Mouse (Mus musculus) right cerebral cortex, postnatal 10 days (tissue): ENCODE data around the gene Hspb9.
A peak's percentile ranks its signal among the peaks of the same experiment; 100 is the strongest.

Experiments used
- DNase-seq, 2 experiments: peaks; one replicate each; pipeline ENCODE4 v3.0.0; 2021; ENCODE audit warnings: low spot score in 2 of 2

Gene Hspb9

DNA sequence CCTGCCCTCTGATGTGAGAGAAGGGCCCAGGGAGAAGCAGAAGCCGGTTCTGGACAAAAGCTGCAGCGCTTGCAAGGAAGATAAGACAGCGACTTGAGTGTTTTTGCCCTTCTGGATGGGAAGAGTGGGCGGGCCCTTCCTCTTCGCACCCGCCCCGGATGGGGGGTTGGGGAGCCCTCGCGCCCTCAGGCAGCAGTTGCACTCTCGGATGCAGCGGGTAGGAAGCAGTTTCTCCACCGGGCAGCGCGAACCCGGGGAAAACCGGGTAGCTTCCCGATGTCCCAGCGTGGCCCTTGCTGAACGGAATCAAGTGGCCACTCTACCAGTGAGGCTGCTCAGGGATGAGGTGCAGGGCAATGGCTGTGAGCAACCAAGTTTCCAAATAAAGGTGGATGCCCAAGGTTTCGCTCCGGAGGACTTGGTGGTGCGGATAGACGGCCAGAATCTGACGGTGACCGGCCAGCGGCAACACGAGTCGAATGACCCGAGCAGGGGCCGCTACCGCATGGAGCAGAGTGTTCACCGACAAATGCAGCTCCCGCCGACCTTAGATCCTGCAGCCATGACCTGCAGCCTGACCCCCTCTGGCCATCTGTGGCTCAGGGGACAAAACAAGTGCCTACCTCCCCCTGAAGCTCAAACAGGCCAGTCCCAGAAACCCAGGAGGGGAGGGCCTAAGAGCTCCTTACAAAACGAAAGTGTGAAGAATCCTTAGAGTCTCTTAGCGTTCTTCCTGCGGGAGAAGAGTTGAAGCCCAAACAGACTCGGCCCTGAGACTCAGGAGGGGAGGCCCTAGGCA lies at the start of gene Hspb9:
Hspb9 (plus strand) TSS at position 116 of the 799 bp plus-strand sequence.
- peak; percentile 75 to 77 for DNase-seq

DNA sequence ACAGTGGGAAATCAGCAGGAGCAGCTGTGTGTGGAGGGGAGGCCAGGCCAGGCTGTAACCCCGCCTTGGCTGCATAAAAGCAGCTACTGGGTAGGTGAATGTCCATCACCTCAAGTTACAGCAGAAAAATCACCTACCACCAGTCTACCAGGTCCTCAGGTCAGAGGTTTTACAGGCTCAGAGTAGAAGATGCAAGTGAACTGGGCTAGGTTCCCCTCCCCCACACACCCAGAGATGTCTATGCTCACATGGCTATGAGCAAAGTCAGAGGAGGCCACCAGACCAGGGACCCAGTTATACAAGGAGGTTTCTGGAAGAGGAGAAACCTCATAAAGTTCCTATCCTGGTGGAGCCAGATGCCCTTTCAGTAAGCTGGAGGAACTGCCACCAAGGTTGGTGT lies 42.6 kb upstream of the Hspb9 start:
- no peak for DNase-seq

DNA sequence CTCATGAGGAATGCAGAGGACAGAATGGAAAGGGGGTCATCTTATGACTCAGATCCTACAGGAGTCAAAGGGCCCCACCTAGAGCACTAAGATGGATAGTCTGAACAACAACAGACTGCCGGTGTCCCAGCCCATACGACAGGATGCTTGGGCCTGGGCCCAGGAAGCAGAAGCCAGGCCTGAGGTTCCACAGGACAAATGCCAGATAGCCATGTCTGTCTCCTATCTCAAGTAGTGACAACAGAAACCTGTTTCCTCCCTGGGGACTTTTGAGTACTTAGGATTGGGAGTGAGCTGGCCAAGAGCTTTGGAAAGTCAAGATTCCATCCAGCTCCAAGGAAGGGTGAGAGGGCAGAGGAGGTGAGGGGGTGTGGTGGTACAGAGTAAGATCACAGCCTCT lies 41.7 kb upstream of the Hspb9 start:
- no peak for DNase-seq

DNA sequence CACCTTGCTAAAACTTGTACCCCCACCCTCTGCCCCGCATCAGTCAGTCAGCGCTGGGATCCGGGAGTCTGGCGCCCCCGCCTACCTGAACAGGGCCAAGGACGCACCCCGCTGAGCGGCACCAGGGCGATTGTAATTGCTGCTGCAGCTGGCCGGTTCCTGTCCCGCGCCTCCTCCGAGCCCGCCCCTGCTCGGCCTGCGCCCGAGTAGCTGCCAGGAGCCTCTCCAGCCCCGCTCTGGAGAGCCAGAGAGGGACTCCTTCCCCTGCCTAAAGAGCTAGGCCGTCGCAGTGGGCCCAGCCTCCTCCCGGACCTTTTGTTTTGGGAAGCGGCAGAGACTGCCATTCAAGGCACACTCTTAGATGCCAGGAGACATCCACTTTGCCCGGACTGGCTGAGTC lies 40.5 kb upstream of the Hspb9 start:
- DNase-seq, result peak in 1 of 2 experiments; percentile 48

- DNase-seq, result no peak
Measured at GRCm38 (mm10) chr11:100677810-100678209, 35.8 kb upstream of the Hspb9 start.

GRCm38 (mm10) chr11:100681826-100682225 lies 31.8 kb upstream of the Hspb9 start:
- DNase-seq, result no peak

DNA sequence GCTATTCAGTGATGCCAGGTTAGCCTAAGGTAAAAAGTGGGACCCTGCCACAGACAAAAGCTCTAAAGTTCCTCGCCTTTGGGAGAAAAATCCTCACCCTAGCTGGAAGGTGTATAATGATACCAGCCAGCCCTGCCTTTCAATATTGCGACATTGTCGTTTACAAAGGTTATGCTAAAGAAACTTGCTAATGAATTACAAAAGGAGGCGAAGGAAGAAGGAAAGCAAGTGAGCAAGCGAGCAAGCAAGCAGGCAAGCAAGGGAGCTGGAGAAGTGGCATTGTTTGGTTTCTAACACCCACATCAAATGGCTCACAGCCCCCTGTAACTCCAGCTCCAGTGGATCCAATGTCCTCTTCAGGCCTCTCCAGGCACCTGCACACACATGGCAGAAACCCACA lies 31.1 kb upstream of the Hspb9 start:
- no peak for DNase-seq

DNA sequence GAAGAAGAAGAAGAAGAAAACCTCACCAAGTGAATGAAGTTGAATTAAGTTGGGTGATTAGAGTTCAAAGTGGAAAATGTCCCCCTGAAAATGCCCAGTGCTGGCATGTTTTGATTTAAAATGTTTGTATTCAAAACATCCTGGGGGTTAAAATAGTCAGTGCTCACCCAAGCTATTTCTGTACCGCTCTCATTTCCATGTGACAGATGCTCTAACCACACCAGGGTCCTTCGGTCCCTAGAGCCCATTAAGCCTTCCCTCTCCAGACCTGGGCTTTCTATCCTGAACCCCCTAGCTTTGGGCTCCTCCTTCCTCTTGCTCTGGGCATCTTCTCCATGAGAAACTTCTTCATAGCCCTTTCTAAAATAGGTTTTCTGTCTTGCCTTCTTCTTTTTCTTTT lies 29.6 kb upstream of the Hspb9 start:
- no peak for DNase-seq

DNA sequence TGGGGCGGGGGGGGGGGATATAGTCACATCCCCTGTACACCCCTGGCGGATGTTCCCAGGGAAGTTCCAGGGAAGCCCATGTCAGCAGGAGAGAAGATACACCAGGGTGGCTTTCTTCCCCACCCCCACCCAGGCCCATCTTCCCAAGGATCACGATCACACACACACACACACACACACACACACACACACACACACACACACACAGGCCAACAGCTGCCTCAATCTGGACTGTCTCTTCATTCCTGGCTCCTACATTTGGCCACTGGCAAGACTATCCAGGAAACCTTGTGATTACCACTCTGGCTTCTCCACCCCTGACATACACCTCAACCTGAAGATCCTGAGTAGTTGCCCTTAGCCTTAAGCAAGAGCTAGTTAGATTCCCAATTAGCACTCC lies 28.3 kb upstream of the Hspb9 start:
- no peak for DNase-seq

DNA sequence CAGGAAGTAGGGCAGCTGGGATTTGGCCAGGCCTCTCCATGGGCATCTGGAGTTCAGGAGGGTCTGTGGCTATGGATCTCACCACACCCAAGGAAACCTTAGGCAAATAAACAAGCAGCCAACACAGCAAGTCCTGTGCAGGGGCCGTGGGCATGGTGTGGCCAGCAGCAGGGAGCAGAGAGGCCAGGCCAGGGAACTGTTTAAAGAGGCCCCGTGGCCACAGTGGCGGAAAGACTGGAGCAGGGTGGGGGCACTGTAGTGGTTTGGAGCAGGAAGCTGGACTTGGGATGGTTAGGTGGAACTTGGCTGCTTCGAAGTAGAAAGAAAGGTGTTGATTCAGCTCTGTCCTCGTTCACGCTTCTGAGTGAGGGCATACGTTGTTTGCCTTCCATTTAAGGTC lies 26.4 kb upstream of the Hspb9 start:
- DNase-seq, result no peak

- no peak for DNase-seq
Measured at GRCm38 (mm10) chr11:100688443-100688842, 25.2 kb upstream of the Hspb9 start.

- no peak for DNase-seq
Measured at GRCm38 (mm10) chr11:100690389-100690788, 23.3 kb upstream of the Hspb9 start.

DNA sequence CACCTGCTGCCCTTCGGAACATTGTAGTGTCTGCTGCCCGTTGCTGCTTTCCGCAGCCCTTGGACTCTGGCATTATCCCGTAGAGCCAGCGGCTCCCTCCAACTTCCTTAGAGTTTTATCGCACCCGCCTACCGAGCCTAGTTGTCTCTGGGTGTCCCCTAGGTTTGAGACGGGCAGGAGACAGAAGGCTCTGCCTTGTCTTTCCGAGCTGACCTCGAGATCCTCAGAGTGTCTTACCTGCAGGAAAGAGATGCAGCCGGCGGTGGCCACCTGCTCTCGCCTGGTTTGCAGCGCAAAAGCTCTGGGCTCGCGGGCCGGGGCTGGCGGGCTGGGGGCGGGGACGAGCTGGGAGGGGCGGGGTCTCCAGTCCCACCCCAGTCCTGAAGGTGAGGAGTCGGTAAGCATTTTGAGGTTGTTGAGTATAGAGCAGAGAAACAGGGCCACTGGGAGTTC lies 21.5 kb upstream of the Hspb9 start, which contains the start of gene Zfp385c:
Zfp385c (minus strand) TSS at position 292 of the 453 bp plus-strand sequence.
- no peak for DNase-seq

DNA sequence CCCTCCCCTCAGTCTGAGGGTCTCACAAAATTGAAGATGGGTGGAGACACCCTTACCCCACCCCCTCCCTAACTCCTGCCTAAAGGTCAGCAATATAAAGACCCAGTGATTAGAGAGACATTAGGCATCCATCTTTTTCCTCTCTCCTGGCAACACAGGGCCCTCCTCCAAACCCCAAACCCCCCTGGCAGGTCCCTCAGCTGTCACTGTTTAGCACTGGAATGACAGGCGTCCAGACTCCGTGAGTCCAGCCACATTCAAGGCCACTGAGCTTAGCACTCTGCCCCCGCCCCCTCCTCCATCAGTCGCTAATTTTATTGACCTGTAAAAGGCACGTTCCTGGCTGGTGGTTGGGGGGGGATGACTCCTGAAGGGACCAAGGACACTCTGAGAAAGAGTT lies 20.5 kb upstream of the Hspb9 start:
- no peak for DNase-seq

DNA sequence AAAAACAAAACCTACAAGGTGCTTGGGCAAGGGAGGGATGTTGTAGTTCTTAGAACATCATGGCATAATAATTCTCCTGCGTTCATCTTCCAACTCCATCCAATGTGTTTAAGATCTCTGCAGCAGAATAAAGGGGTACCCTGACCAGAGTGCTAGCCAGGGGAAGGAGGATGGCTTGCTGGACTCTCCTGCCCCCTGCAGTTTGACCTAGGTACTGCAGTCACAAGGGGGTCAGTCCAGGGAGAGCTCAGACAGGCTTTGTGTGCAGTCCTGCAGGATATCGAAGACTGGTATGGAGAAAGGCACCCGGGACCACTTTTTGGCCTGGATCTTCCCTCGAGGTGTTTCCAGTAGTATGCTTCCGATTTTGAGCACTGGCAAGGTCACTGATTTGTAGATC lies 18.7 kb upstream of the Hspb9 start:
- DNase-seq, result peak in 1 of 2 experiments; percentile 78

DNA sequence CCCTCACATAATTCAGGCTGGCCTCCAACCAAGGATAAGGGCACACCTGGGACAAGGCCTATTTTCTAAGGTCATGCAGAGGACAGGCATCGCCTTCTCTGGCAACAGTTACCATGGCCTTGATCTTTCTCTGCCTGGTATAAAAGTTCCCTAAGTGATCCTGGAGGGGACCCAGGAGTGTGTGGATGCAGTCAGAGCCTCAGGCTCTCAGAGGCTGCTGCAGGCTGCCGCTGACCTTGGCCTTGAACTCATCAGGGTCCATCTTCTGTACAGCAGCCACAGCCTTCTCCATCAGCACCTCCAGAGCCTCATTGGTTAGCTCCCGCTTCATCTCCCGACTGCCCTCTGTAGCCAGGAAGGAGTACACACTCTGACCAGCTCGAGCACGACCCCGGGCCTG lies 15.7 kb upstream of the Hspb9 start:
- no peak for DNase-seq

- DNase-seq, result no peak
Measured at GRCm38 (mm10) chr11:100700710-100701109, 12.9 kb upstream of the Hspb9 start.

DNA sequence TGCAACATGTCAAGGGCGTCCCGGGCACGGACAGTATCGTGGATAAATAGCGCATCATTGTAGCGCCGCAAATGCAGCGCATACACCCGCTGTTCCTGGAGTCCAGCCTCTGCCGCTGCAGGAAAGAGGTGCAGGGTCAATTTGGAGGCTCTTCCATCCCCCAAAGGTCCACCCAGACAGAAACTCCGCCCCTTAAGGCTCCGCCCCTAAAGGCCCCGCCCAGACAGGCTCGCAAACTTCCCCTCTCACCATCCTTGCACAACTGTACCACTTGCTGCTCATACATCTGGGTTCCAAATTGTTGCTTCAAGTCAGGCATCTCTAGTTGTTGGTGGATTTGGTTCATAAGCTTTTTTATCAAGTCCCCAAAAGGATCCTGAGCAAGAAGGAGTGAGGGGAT lies 12.3 kb upstream of the Hspb9 start:
- DNase-seq, result peak in 1 of 2 experiments; percentile 30

GRCm38 (mm10) chr11:100702081-100702851 lies 11.4 kb upstream of the Hspb9 start:
- DNase-seq, result peak; percentile 75 to 81

DNA sequence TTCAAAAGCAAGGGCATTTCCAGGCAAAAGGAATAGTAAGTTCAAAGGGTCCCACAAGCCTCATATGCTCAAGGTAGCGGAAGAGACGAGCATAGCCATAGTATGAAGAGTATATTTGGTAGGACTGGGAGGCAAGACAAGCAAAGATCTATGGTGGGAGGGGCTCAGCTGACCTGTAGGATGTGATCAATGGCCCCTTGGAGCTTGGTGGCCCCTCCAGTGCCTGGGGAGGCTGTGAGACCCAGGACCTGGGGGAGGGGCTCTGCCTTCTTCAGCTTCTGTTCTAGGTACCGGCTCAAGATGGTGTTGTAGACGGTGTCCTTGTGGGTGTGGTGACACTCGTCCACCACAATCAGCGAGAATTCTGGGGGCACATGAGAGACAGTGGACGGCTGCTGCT lies 10.7 kb upstream of the Hspb9 start:
- DNase-seq, result peak in 1 of 2 experiments; percentile 31

DNA sequence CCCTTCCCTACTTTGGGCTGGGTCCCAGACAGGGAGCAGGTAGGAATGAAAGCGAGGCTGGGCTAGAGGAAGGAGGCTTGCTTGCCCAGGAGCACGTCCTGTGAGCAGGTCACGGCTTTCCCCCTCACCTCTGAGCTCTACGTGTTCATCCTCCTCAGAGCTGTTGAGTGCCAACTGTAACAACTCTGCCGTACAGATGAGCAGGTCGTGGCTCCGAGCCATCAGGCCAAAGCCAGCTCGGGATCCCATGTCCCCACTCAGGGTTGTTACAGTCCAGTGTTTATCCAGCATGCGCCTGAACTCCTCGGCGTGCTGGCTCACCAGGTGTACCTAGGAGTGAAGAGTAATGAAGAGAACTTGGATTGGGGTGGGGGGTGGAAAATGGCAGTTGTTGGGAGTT lies 10.3 kb upstream of the Hspb9 start:
- DNase-seq, result no peak

GRCm38 (mm10) chr11:100703851-100704531 lies 9.7 kb upstream of the Hspb9 start, which contains the start of gene Dhx58:
Gene Dhx58, minus strand, starts transcription at chr11:100704271.
- peak in 1 of 2 experiments; percentile 25 for DNase-seq
